Mouse (Mus musculus): Measurements from ENCODE around the gene Cdk2.

DNA sequence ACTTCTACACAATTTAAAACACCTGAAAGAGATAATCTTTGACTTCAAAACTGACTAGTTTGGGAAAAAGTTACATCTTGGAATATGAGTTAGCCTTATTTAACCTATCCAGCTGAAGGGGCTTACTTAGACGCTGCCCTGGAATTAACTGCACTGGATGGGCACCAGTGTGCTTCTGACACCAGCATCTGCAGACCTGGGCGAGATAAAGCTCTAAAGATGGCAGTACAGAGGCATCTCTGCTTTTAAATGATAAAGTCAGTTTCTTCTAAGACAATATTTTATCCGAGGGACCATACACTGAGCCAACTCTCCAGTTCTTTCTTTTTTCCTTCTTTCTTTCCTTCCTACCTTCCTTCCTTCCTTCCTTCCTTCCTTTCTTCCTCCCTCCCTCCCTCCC is 40.0 kb downstream of the Cdk2 start:
- TF ChIP-seq CTCF (IDR thresholded peaks at IDR 0.05; ENCODE audit: borderline replicate concordance, extremely low read depth, insufficient read depth, insufficient read length) (no peak), POLR2A (IDR thresholded peaks at IDR 0.05; ENCODE audit: borderline replicate concordance, extremely low read depth, insufficient read depth, insufficient read length, poor library complexity, severe bottlenecking) (no peak)

Data from brain, embryonic 14.5 days (tissue).